In the genomic region with DNA sequence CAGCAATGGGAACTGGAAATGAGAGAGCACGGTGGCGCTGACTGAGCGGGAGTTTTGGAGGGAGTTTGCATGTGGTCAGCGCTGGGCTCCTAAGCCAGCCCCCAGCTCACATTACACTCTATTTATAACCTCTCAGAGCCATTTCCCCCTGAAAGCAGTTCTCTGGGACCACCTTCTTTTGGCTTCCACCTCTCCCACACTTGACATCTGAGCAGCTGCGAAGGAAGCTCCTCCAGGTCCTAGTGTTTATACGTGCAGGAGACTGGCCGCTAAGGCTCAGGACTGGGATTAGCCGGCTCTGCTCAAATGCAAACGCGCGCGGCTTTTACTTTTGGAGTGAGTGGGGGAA, we compare ENCODE assay signal across 7 mouse cellular contexts. TPM values are rescaled to one million over a fixed set of nuclear protein-coding genes. Genes with fewer than 3 reads are reported as not detected.
DNase-seq lines count a peak whose midpoint lies in the region; ATAC-seq and TF ChIP-seq lines count a peak whose summit lies in the region.

TSS of gene Meox2 (plus strand) at position 151 of the 349 bp plus-strand sequence.

- no peak for TF ChIP-seq CTCF in C2C12 (IDR thresholded peaks at IDR 0.05; ENCODE audit: control insufficient read depth, insufficient read depth, insufficient read length)
- no peak for TF ChIP-seq CTCF in lung, embryonic 14.5 days (IDR thresholded peaks at IDR 0.05; ENCODE audit: low read depth)

- peaks cover 17% of the 10 kb centered on the region for H3K4me1 ChIP-seq in hindbrain, embryonic 13.5 days (replicated peaks)
- H3K4me1 ChIP-seq in lung, embryonic 14.5 days (ENCODE audit: insufficient read depth) = peaks cover 5% of the 10 kb centered on the region; the same call in 1 of the 2 replicates

- peak within 1 kb of the TSS; percentile 63 for H3K9ac ChIP-seq in hindbrain, embryonic 13.5 days
- H3K9ac ChIP-seq in lung, embryonic 14.5 days = peak within 1 kb of the TSS; percentile 75

- H3ac ChIP-seq in C2C12 (ENCODE audit: control insufficient read depth, insufficient read length, low read depth) = peak within 1 kb of the TSS; percentile 42

- H3K9me3 ChIP-seq in hindbrain, embryonic 13.5 days = no peaks in the 10 kb centered on the region
- H3K9me3 ChIP-seq in lung, embryonic 14.5 days (ENCODE audit: low read depth, low read length) = no peaks in the 10 kb centered on the region

- no peaks in the 10 kb centered on the region for H3K36me3 ChIP-seq in C2C12 (ENCODE audit: control insufficient read depth, insufficient read depth)
- no peaks in the 10 kb centered on the region for H3K36me3 ChIP-seq in hindbrain, embryonic 13.5 days
- no peaks in the 10 kb centered on the region for H3K36me3 ChIP-seq in lung, embryonic 14.5 days (ENCODE audit: insufficient read depth)

- no peaks in the 10 kb centered on the region for H3K79me3 ChIP-seq in C2C12 (ENCODE audit: low read depth)

- 0% methylated on average over 12 of the region's 12 CpGs for WGBS in hindbrain, embryonic 13.5 days
- under 1% methylated on average over 12 of the region's 12 CpGs for WGBS in lung, embryonic 14.5 days

- H3K27ac ChIP-seq in hindbrain, embryonic 13.5 days = no peak within 1 kb of the TSS
- H3K27ac ChIP-seq in lung, embryonic 14.5 days (ENCODE audit: low read depth) = peak within 1 kb of the TSS; percentile 86

- peak within 1 kb of the TSS; percentile 90 for H3K4me2 ChIP-seq in hindbrain, embryonic 13.5 days
- peak within 1 kb of the TSS; percentile 73 for H3K4me2 ChIP-seq in lung, embryonic 14.5 days

- H3K27me3 ChIP-seq in C2C12 (ENCODE audit: control insufficient read depth, insufficient read depth, insufficient read length) = no peaks in the 10 kb centered on the region
- peaks cover 56% of the 10 kb centered on the region for H3K27me3 ChIP-seq in hindbrain, embryonic 13.5 days
- H3K27me3 ChIP-seq in lung, embryonic 14.5 days (ENCODE audit: insufficient read depth, low read length) = peaks cover 15% of the 10 kb centered on the region

- H3K4me3 ChIP-seq in C2C12 (ENCODE audit: insufficient read depth, poor library complexity, severe bottlenecking) = no peak within 1 kb of the TSS
- H3K4me3 ChIP-seq in hindbrain, embryonic 13.5 days = peak within 1 kb of the TSS; percentile 51
- peak within 1 kb of the TSS; percentile 63 for H3K4me3 ChIP-seq in lung, embryonic 14.5 days (ENCODE audit: low read depth, low read length)

- peak; percentile 32 for DNase-seq in Muller cell, postnatal 12 days (ENCODE audit: inconsistent ontology term)
- peak; percentile 58 to 67 for DNase-seq in gastrocnemius, adult 8-10 months (ENCODE audit: low spot score in 2 of 2)
- DNase-seq in lung, embryonic 14.5 days = peak; percentile 89
- DNase-seq in retina, postnatal 7 days (ENCODE audit: low read depth, low spot score) = peak; percentile 4

- ATAC-seq in hindbrain, embryonic 13.5 days (ENCODE audit: low FRiP score) = peak; percentile 60
- peak; percentile 93 for ATAC-seq in lung, embryonic 14.5 days (ENCODE audit: insufficient read depth)
- no peak for ATAC-seq in erythroid progenitor cell, adult 5-6 weeks (replicated peaks; ENCODE audit: low FRiP score, poor library complexity, severe bottlenecking)

- H3K79me2 ChIP-seq in C2C12 (ENCODE audit: control insufficient read depth, insufficient read depth) = no peaks in the 10 kb centered on the region

TF ChIP-seq in C2C12, 6 proteins besides CTCF, POLR2A, EP300 and RAD21:
- TF ChIP-seq FOSL1 (IDR thresholded peaks at IDR 0.05; ENCODE audit: insufficient read depth, low read length, poor library complexity, severe bottlenecking) (no peak), CEBPB (IDR thresholded peaks at IDR 0.05; ENCODE audit: low read depth) (no peak), MYOD1 (IDR thresholded peaks at IDR 0.05; ENCODE audit: control insufficient read depth, insufficient read length, low read depth) (no peak), USF1 (IDR thresholded peaks at IDR 0.05; ENCODE audit: low read depth) (no peak), MYOG (IDR thresholded peaks at IDR 0.05; ENCODE audit: control insufficient read depth, extremely low read depth, insufficient read length) (no peak), MAX (IDR thresholded peaks at IDR 0.05) (no peak)

RNA-seq across cellular contexts. Expression of gene Meox2, which starts in this region (rescaled TPM):
- polyA plus RNA-seq in C2C12 (2012; fragmentation: generic; extraction: Trizol) = 0.66 TPM
- total RNA-seq in gastrocnemius, adult 8-10 months (2022) = 1 to 10 TPM; 5.2 to 8.4 (median 7.6) TPM
- polyA plus RNA-seq in hindbrain, embryonic 13.5 days (2015; fragmentation: Nextera tagmentation; extraction: Ambion mirVana) = 1.6 and 2.2 TPM in 2 replicates
- 31.7 and 34.4 TPM in 2 replicates for polyA plus RNA-seq in lung, embryonic 14.5 days (2014; fragmentation: Nextera tagmentation; extraction: Ambion mirVana)
- total RNA-seq in erythroid progenitor cell, adult 5-6 weeks (2015; ENCODE audit: low replicate concordance) = not detected in 2 replicates
- not detected in 2 replicates for total RNA-seq in erythroid progenitor cell, adult 5-6 weeks (2017; ENCODE audit: low replicate concordance)

Comparison
In these comparisons a context has a peak if more than half of its experiments do, and no peak if none do; other contexts are left out.
1. RNA of gene Meox2 (total RNA-seq): 5.2 to 8.4 TPM in gastrocnemius, adult 8-10 months; not detected in erythroid progenitor cell, adult 5-6 weeks; every median in the first group is over 4 times any median in the second.
2. RNA of gene Meox2 (polyA plus RNA-seq): 31.7 to 34.4 TPM in lung, embryonic 14.5 days; 1.6 to 2.2 TPM in hindbrain, embryonic 13.5 days and 0.66 TPM in C2C12 (single experiment); every median in the first group is over 10 times any median in the second.
3. DNase-seq: peak in every context shown above with its lines; median percentile 89 in lung, embryonic 14.5 days; 62 in gastrocnemius, adult 8-10 months; 32 in Muller cell, postnatal 12 days; 4 in retina, postnatal 7 days.